Mouse (Mus musculus): Measurements from ENCODE around the gene Snx29. TPM values are rescaled to one million over a fixed set of nuclear protein-coding genes. Genes with fewer than 3 reads are reported as not detected.
A peak's percentile ranks its signal among the peaks of the same experiment; 100 is the strongest.

Gene Snx29
- polyA plus RNA-seq, 1 experiment from 2014 or later: 8.2 TPM

DNA sequence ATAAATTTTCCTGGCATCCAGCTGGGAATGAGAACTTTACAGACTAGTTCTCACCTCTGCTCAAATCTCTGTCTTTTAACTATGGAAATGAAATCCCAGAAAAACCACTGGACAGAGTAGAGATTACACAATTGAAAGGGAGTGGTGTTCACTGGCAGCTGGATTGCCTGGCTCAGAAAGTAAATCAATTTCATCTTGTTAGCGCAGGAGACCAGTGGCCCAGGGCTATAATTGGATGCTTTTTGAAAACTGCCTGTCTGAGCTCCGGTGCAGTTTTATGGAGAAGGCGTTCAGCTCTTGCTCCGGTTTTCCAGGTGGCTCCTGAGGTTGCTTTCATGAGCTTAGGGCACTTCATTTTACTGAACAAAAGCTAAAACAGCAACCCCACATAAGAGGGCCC, 371.7 kb downstream of the Snx29 start:
- no peak overlapping the region for H3K27ac ChIP-seq (ENCODE audit: low read length)
- WGBS: 81% methylated on average over 4 of the region's 4 CpGs
- no peak overlapping the region for H3K9ac ChIP-seq (ENCODE audit: low read length)
- no peak for ATAC-seq (replicated peaks; ENCODE audit: extremely low read depth, insufficient read depth, low FRiP score)
- H3K4me2 ChIP-seq (ENCODE audit: low read depth, low read length): no peak overlapping the region
- H3K9me3 ChIP-seq (replicated peaks; ENCODE audit: control insufficient read depth, low read length): no peaks in the 10 kb centered on the region
- H3K4me1 ChIP-seq (ENCODE audit: control insufficient read depth, insufficient read depth, low read length): peaks cover 4% of the 10 kb centered on the region; the same call in 1 of the 2 replicates
- H3K36me3 ChIP-seq (ENCODE audit: control insufficient read depth, insufficient read depth): no peaks in the 10 kb centered on the region
- no peaks in the 10 kb centered on the region for H3K27me3 ChIP-seq (ENCODE audit: control insufficient read depth, insufficient read depth, low read length)
- no peak overlapping the region for H3K4me3 ChIP-seq (ENCODE audit: low read length)

DNA sequence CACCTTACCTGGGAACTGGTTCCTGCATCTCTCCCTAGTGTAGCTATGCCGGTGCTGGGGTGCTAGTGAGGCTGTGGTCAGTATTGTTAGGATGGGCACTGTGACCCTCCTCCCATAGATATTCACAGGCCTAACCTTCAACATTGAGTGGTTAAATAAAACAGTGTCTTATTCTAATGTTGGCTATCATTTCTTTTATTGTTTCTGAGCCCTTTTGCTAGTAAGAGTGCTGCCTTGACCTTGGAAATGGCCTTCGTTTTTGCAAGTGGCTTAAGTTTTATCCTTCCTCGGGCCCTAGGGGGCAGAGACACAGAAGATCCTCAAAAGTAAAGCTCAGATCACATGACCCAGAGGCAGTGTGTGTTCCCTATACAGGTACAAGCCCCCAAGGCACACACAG, 374.1 kb downstream of the Snx29 start:
- Histone ChIP-seq H3K36me3 (ENCODE audit: control insufficient read depth, insufficient read depth) (no peaks in the 10 kb centered on the region), H3K4me2 (ENCODE audit: low read depth, low read length) (no peak overlapping the region), H3K27ac (ENCODE audit: low read length) (no peak overlapping the region), H3K4me1 (ENCODE audit: control insufficient read depth, insufficient read depth, low read length) (no peaks in the 10 kb centered on the region), H3K27me3 (ENCODE audit: control insufficient read depth, insufficient read depth, low read length) (no peaks in the 10 kb centered on the region), H3K9ac (ENCODE audit: low read length) (no peak overlapping the region), H3K4me3 (ENCODE audit: low read length) (no peak overlapping the region), H3K9me3 (replicated peaks; ENCODE audit: control insufficient read depth, low read length) (no peaks in the 10 kb centered on the region)
- 75% methylated on average over 3 of the region's 3 CpGs for WGBS
- ATAC-seq (replicated peaks; ENCODE audit: extremely low read depth, insufficient read depth, low FRiP score): no peak

DNA sequence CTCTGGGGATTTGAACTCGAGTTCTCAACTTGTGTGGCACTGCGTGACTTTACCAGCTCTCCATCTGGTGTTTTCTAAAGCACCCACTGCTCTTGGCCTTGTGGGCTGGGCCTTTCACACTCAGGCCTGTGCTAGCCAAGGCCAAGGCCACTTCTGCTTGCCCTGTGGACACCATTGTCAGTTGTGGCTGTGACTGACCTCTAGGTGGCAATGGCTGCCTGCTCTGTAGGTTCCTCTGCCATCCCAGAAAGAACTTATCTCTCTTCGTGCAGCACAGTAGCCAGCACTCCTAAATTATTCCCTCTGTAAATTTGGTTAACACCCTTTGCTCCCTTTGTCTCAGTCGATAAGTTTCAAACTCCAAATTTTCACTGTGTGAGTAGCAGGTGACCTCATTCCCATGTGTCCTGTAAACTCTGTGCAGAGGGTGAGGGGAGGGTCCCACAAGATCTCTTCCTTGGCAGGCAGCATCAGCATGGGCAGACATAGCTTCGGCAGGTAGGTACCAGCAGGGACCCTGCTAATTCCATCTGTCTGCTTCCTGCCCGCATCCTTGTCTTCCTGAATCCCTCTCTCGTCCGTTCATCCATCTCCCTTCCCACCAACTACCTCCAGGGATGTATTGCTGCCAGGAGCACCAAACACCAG, 375.1 kb downstream of the Snx29 start:
- Histone ChIP-seq H3K27me3 (ENCODE audit: control insufficient read depth, insufficient read depth, low read length) (no peaks in the 10 kb centered on the region), H3K27ac (ENCODE audit: low read length) (no peak overlapping the region), H3K4me1 (ENCODE audit: control insufficient read depth, insufficient read depth, low read length) (no peaks in the 10 kb centered on the region), H3K9ac (ENCODE audit: low read length) (no peak overlapping the region), H3K9me3 (replicated peaks; ENCODE audit: control insufficient read depth, low read length) (no peaks in the 10 kb centered on the region), H3K4me3 (ENCODE audit: low read length) (no peak overlapping the region), H3K36me3 (ENCODE audit: control insufficient read depth, insufficient read depth) (no peaks in the 10 kb centered on the region), H3K4me2 (ENCODE audit: low read depth, low read length) (no peak overlapping the region)
- ATAC-seq (replicated peaks; ENCODE audit: extremely low read depth, insufficient read depth, low FRiP score): peak; percentile 49; the same call in 1 of the 2 replicates
- 64% methylated on average over 8 of the region's 8 CpGs for WGBS

DNA sequence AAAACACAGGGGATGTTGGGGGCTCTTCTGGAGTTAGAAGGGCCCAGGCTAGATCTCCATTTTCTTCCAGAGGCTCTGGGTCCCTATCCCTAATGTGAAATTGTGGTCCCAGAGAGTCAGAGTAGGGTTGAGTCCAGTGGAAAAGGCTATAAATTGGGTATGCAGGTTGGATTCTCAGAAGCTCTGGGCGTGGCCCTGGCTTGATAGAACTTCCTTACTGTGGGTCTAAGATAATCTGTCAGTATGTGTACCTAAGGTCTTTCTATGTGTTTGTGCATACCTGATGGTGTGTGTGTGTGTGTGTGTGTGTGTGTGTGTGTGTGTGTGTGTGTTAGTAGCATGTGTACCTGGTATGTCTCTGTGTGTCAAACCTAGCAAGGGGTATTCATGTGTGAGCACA, 378.9 kb downstream of the Snx29 start:
- 79% methylated on average over 1 of the region's 1 CpGs for WGBS
- Histone ChIP-seq H3K4me3 (ENCODE audit: low read length) (no peak overlapping the region), H3K4me1 (ENCODE audit: control insufficient read depth, insufficient read depth, low read length) (0 out of 2 replicates have a peak, but pooled peaks cover 5% of the 10 kb centered on the region), H3K9ac (ENCODE audit: low read length) (no peak overlapping the region), H3K27ac (ENCODE audit: low read length) (no peak overlapping the region), H3K9me3 (replicated peaks; ENCODE audit: control insufficient read depth, low read length) (no peaks in the 10 kb centered on the region), H3K4me2 (ENCODE audit: low read depth, low read length) (no peak overlapping the region), H3K27me3 (ENCODE audit: control insufficient read depth, insufficient read depth, low read length) (no peaks in the 10 kb centered on the region), H3K36me3 (ENCODE audit: control insufficient read depth, insufficient read depth) (no peaks in the 10 kb centered on the region)
- ATAC-seq (replicated peaks; ENCODE audit: extremely low read depth, insufficient read depth, low FRiP score): no peak

DNA sequence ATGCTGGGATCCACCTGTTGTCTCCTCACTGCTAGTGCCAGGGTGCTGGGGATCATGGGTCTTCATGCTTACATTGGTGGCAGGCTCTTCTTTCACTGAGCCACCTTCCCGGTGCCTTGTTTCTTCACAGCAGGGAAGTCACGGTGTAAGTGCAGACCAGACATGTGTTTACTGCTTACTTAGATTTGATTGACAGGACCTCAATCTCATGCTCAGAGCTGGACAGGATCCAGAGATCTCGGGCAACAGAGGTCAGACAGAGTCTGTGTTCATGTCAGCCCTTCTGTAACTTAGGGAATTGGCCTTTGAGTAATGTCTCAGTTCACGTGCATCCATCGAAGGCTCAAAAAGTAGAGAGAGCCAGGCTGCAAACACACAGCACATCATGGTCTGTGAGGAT, 381.4 kb downstream of the Snx29 start:
- Histone ChIP-seq H3K9me3 (replicated peaks; ENCODE audit: control insufficient read depth, low read length) (no peaks in the 10 kb centered on the region), H3K4me2 (ENCODE audit: low read depth, low read length) (no peak overlapping the region), H3K4me3 (ENCODE audit: low read length) (no peak overlapping the region), H3K27ac (ENCODE audit: low read length) (no peak overlapping the region), H3K36me3 (ENCODE audit: control insufficient read depth, insufficient read depth) (no peaks in the 10 kb centered on the region), H3K9ac (ENCODE audit: low read length) (no peak overlapping the region), H3K27me3 (ENCODE audit: control insufficient read depth, insufficient read depth, low read length) (no peaks in the 10 kb centered on the region), H3K4me1 (ENCODE audit: control insufficient read depth, insufficient read depth, low read length) (0 out of 2 replicates have a peak, but pooled peaks cover 5% of the 10 kb centered on the region)
- 45% methylated on average over 5 of the region's 5 CpGs for WGBS
- no peak for ATAC-seq (replicated peaks; ENCODE audit: extremely low read depth, insufficient read depth, low FRiP score)

DNA sequence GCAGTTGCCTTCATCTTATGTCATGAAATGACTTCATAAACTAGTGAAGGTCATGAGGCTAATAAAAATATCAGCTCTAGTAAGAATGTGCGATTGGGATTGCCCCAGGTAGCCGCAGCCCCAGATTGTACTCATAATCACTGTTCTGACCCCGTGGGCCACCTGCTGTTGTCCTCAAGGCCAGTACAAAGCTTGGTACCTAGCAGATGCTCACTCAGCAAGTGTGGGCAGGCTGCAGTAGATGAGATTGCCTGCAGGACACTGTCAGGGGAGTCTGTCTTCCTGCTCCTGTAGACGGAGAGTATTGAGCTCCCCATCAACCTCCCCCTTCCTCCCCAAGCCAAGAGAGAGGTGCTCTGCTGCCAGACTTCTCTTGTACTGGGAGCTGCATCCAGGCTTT, 382.7 kb downstream of the Snx29 start:
- Histone ChIP-seq H3K4me2 (ENCODE audit: low read depth, low read length) (no peak overlapping the region), H3K4me3 (ENCODE audit: low read length) (no peak overlapping the region), H3K36me3 (ENCODE audit: control insufficient read depth, insufficient read depth) (no peaks in the 10 kb centered on the region), H3K27me3 (ENCODE audit: control insufficient read depth, insufficient read depth, low read length) (no peaks in the 10 kb centered on the region), H3K9ac (ENCODE audit: low read length) (no peak overlapping the region), H3K27ac (ENCODE audit: low read length) (no peak overlapping the region), H3K9me3 (replicated peaks; ENCODE audit: control insufficient read depth, low read length) (no peaks in the 10 kb centered on the region), H3K4me1 (ENCODE audit: control insufficient read depth, insufficient read depth, low read length) (peaks cover 17% of the 10 kb centered on the region)
- no peak for ATAC-seq (replicated peaks; ENCODE audit: extremely low read depth, insufficient read depth, low FRiP score)
- 78% methylated on average over 4 of the region's 4 CpGs for WGBS

DNA sequence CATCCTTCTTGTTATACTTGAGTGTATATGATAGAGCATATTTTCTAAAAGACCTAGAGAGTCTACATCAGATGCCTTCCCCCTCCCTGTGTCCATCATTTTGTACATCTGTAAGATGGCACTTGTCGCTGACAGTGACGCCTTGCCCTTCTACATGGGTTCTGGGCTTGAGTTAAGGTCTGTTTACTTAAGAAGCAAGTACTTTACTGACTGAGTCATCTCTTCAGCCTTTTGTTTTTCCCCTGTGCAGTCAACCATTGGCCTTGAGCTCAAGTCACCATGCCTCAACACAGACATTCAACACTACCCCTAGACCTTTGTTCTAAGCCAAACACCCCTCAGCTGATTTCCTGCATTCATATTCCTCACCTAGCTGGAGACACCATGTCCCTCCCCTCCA, 385.4 kb downstream of the Snx29 start:
- 93% methylated on average over 2 of the region's 2 CpGs for WGBS
- Histone ChIP-seq H3K27me3 (ENCODE audit: control insufficient read depth, insufficient read depth, low read length) (no peaks in the 10 kb centered on the region), H3K9me3 (replicated peaks; ENCODE audit: control insufficient read depth, low read length) (no peaks in the 10 kb centered on the region), H3K9ac (ENCODE audit: low read length) (no peak overlapping the region), H3K36me3 (ENCODE audit: control insufficient read depth, insufficient read depth) (no peaks in the 10 kb centered on the region), H3K4me3 (ENCODE audit: low read length) (no peak overlapping the region), H3K4me1 (ENCODE audit: control insufficient read depth, insufficient read depth, low read length) (peaks cover 17% of the 10 kb centered on the region), H3K4me2 (ENCODE audit: low read depth, low read length) (no peak overlapping the region), H3K27ac (ENCODE audit: low read length) (no peak overlapping the region)
- no peak for ATAC-seq (replicated peaks; ENCODE audit: extremely low read depth, insufficient read depth, low FRiP score)

DNA sequence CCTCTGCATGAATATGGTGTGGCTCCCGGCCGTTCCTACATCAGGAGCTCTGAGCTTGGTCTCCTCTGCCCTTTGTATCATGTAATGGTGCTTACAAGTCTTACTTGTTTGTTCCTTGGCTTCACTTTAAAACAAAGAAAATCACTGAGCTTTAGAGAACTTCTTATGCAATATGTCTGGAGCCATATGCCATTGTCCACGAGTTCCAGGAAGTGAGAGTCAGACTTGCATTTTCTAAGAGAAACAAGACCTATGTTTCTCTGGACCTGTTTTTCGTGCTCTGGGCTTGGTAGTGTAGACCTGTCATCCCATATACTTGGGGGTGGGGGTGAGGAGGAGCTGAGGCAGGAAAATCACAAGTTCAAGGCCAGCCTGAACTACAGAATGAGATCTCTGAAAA, 386.7 kb downstream of the Snx29 start:
- 73% methylated on average over 4 of the region's 4 CpGs for WGBS
- Histone ChIP-seq H3K4me3 (ENCODE audit: low read length) (no peak overlapping the region), H3K9ac (ENCODE audit: low read length) (no peak overlapping the region), H3K9me3 (replicated peaks; ENCODE audit: control insufficient read depth, low read length) (no peaks in the 10 kb centered on the region), H3K27ac (ENCODE audit: low read length) (0 out of 2 replicates have a peak overlapping the region, but pooled peaks have one; percentile 40), H3K4me1 (ENCODE audit: control insufficient read depth, insufficient read depth, low read length) (peaks cover 15% of the 10 kb centered on the region), H3K4me2 (ENCODE audit: low read depth, low read length) (no peak overlapping the region), H3K36me3 (ENCODE audit: control insufficient read depth, insufficient read depth) (no peaks in the 10 kb centered on the region), H3K27me3 (ENCODE audit: control insufficient read depth, insufficient read depth, low read length) (no peaks in the 10 kb centered on the region)
- no peak for ATAC-seq (replicated peaks; ENCODE audit: extremely low read depth, insufficient read depth, low FRiP score)

DNA sequence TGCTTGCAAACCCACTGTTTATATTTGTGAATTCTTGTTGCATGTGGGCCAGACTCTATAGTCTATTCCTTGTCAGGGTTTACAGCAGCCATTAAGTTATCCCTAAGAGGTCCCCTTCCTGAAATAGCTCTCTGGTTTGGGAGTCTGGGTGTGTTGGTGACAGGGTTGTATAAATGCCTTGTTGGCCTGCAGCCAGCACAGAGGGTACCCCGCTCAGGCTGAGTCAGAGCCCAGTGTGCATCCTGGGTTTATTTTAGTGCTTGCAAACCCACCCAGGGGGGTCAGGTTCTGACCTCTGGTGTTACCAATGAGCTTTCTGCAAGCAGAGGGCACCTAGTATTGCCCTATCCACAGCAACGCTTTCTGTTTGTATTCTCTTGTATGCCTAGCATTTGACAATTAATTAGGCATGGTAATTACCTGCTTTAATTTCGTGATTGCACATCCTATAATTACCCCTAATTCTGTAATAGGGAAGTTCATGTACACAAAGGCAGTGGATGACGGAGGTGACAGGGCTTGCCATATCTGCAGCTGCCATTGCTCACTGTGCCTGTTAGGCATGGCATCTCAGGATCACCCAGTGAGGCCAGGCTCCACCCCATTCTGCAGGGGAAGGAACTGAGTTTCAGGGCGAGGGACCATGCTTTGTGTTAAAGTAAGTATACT, 387.4 kb downstream of the Snx29 start:
- Histone ChIP-seq H3K27ac (ENCODE audit: low read length) (0 out of 2 replicates have a peak overlapping the region, but pooled peaks have one; percentile 40), H3K27me3 (ENCODE audit: control insufficient read depth, insufficient read depth, low read length) (no peaks in the 10 kb centered on the region), H3K9ac (ENCODE audit: low read length) (no peak overlapping the region), H3K4me3 (ENCODE audit: low read length) (no peak overlapping the region), H3K4me1 (ENCODE audit: control insufficient read depth, insufficient read depth, low read length) (peaks cover 13% of the 10 kb centered on the region), H3K36me3 (ENCODE audit: control insufficient read depth, insufficient read depth) (no peaks in the 10 kb centered on the region), H3K4me2 (ENCODE audit: low read depth, low read length) (no peak overlapping the region), H3K9me3 (replicated peaks; ENCODE audit: control insufficient read depth, low read length) (no peaks in the 10 kb centered on the region)
- ATAC-seq (replicated peaks; ENCODE audit: extremely low read depth, insufficient read depth, low FRiP score): peak; percentile 69; the same call in 1 of the 2 replicates
- 48% methylated on average over 5 of the region's 5 CpGs for WGBS
